Mouse (Mus musculus): ENCODE data around the gene Elac2. TPM values are rescaled to one million over a fixed set of nuclear protein-coding genes. Genes with fewer than 3 reads are reported as not detected.
A peak's percentile ranks its signal among the peaks of the same experiment; 100 is the strongest.

Elac2 gene
- 13.3 and 14.3 TPM in 2 replicates for polyA plus RNA-seq (2012; rRNA removed)

- WGBS: under 1% methylated on average over 65 of the region's 65 CpGs
- peak; percentile 91 for DNase-seq (ENCODE audit: low read depth, low spot score)
Measured at GRCm38 (mm10) chr11:64978720-64979488, at the start of gene Elac2. Gene Elac2 (plus strand): TSS chr11:64979038.

- DNase-seq (ENCODE audit: low read depth, low spot score): no peak
- 84% methylated on average over 2 of the region's 2 CpGs for WGBS
Measured at GRCm38 (mm10) chr11:64929130-64929529, 49.7 kb upstream of the Elac2 start.

GRCm38 (mm10) chr11:64931060-64931770 lies 47.6 kb upstream of the Elac2 start:
- no peak for DNase-seq (ENCODE audit: low read depth, low spot score)
- WGBS: 45% methylated on average over 11 of the region's 11 CpGs

- 55% methylated on average over 2 of the region's 2 CpGs for WGBS
- no peak for DNase-seq (ENCODE audit: low read depth, low spot score)
Measured at GRCm38 (mm10) chr11:64937226-64937625, 41.6 kb upstream of the Elac2 start.

- no peak for DNase-seq (ENCODE audit: low read depth, low spot score)
- 86% methylated on average over 2 of the region's 2 CpGs for WGBS
Measured at GRCm38 (mm10) chr11:64941193-64941592, 37.6 kb upstream of the Elac2 start.

- 64% methylated on average over 3 of the region's 3 CpGs for WGBS
- DNase-seq (ENCODE audit: low read depth, low spot score): no peak
Measured at GRCm38 (mm10) chr11:64949782-64950181, 29.1 kb upstream of the Elac2 start.

- 12% methylated on average over 16 of the region's 16 CpGs for WGBS
- no peak for DNase-seq (ENCODE audit: low read depth, low spot score)
Measured at GRCm38 (mm10) chr11:64956962-64957729, 21.7 kb upstream of the Elac2 start.

GRCm38 (mm10) chr11:64962629-64963028 lies 16.2 kb upstream of the Elac2 start:
- no peak for DNase-seq (ENCODE audit: low read depth, low spot score)
- WGBS: 76% methylated on average over 2 of the region's 2 CpGs

- WGBS: 6% methylated on average over 3 of the region's 3 CpGs
- DNase-seq (ENCODE audit: low read depth, low spot score): no peak
Measured at GRCm38 (mm10) chr11:64968507-64968906, 10.3 kb upstream of the Elac2 start.

- WGBS: 60% methylated on average over 4 of the region's 4 CpGs
- DNase-seq (ENCODE audit: low read depth, low spot score): no peak
Measured at GRCm38 (mm10) chr11:64968939-64969342, 9.9 kb upstream of the Elac2 start.

- 72% methylated on average over 3 of the region's 3 CpGs for WGBS
- no peak for DNase-seq (ENCODE audit: low read depth, low spot score)
Measured at GRCm38 (mm10) chr11:64971471-64971988, 7.3 kb upstream of the Elac2 start.

- DNase-seq (ENCODE audit: low read depth, low spot score): no peak
Measured at GRCm38 (mm10) chr11:64972418-64972817, 6.4 kb upstream of the Elac2 start.

GRCm38 (mm10) chr11:64979489-64979845 lies 629 bp downstream of the Elac2 start:
- DNase-seq (ENCODE audit: low read depth, low spot score): no peak
- 8% methylated on average over 9 of the region's 9 CpGs for WGBS

More at GRCm38 (mm10) chr11:64972418-64972817, 6.4 kb upstream of the Elac2 start:
- 81% methylated on average over 2 of the region's 2 CpGs for WGBS

GRCm38 (mm10) chr11:64988556-64988955 lies 9.7 kb downstream of the Elac2 start:
- 95% methylated on average over 2 of the region's 2 CpGs for WGBS
- no peak for DNase-seq (ENCODE audit: low read depth, low spot score)

- WGBS: 82% methylated on average over 3 of the region's 3 CpGs
Measured at GRCm38 (mm10) chr11:64998439-64998838, 19.6 kb downstream of the Elac2 start.

GRCm38 (mm10) chr11:64999685-65000084 lies 20.8 kb downstream of the Elac2 start:
- WGBS: 84% methylated on average over 5 of the region's 5 CpGs
- no peak for DNase-seq (ENCODE audit: low read depth, low spot score)

More at GRCm38 (mm10) chr11:64998439-64998838, 19.6 kb downstream of the Elac2 start:
- no peak for DNase-seq (ENCODE audit: low read depth, low spot score)

- WGBS: 79% methylated on average over 14 of the region's 14 CpGs
- no peak for DNase-seq (ENCODE audit: low read depth, low spot score)
Measured at GRCm38 (mm10) chr11:65001729-65002128, 22.9 kb downstream of the Elac2 start.

GRCm38 (mm10) chr11:65003611-65004010 lies 24.8 kb downstream of the Elac2 start:
- no peak for DNase-seq (ENCODE audit: low read depth, low spot score)
- WGBS: 50% methylated on average over 5 of the region's 5 CpGs

GRCm38 (mm10) chr11:65004836-65005235 lies 26.0 kb downstream of the Elac2 start:
- WGBS: 67% methylated on average over 3 of the region's 3 CpGs
- no peak for DNase-seq (ENCODE audit: low read depth, low spot score)

GRCm38 (mm10) chr11:65006047-65006446 lies 27.2 kb downstream of the Elac2 start:
- DNase-seq (ENCODE audit: low read depth, low spot score): no peak
- 90% methylated on average over 4 of the region's 4 CpGs for WGBS

Data from large intestine, adult 2 months (tissue).